In the genomic region with DNA sequence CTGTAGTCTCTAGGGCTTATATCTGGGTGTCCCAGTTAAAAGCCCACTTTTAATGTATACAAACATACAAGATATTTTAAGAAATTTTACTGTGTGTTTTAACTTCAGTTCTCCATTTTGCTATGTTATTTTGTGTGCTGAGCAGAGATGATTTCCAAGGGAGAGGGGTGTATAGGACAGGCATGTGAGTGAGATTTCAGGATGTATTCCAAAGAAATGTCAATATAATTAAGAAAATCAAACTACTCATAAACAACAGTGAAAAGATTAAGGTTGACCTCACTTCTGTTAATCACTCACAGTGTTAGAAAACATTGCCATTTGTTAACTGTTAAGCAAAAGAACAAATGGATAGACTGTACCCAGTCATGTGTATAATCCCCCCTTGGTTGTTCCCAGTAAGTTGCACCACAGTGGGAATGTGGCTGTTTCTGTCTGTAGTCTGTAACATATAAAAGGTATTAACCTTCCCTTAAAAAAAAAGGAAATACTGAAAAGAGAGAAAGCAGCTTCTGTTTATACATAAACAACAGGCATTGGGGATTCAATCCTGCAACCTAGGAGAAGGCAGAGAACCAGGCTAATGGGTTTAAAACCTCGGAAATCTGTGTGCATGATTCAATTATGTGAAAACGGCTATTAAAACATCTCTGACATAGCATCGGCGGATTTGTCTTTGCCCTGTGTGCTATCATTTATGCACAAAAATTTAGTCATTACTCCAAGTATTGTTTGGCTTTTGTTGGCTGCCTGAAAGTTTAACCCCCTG, we compare ENCODE assay signal across 18 mouse cellular contexts.
DNase-seq lines count a peak whose midpoint lies in the region; ATAC-seq lines count a peak whose summit lies in the region.
"Had no signal": no experiment of that assay in that cellular context is flagged by ENCODE, and none has a peak within 500 bp of the region (broad histone marks: within the 10 kb centered on the region; RNA-seq: fewer than 3 reads in every experiment).

No protein-coding gene starts in this region.

- H3K27me3 ChIP-seq in kidney, embryonic 16.5 days (ENCODE audit: insufficient read depth, low read length) = no peaks in the 10 kb centered on the region
- H3K27me3 ChIP-seq: CH12.LX had no signal

- H3K4me2 ChIP-seq in kidney, embryonic 16.5 days (replicated peaks; ENCODE audit: low read depth, low read length) = no peak overlapping the region
- H3K4me2 ChIP-seq: heart, embryonic 11.5 days had no signal

- no peaks in the 10 kb centered on the region for H3K9me3 ChIP-seq in kidney, embryonic 16.5 days (ENCODE audit: low read length)
- H3K9me3 ChIP-seq: limb, embryonic 10.5 days had no signal

- no peak overlapping the region for H3K9ac ChIP-seq in kidney, embryonic 16.5 days (replicated peaks; ENCODE audit: low read length)
- H3K9ac ChIP-seq: liver, postnatal 0 days had no signal

- H3K4me1 ChIP-seq in kidney, embryonic 16.5 days (ENCODE audit: insufficient read depth, low read length) = peaks cover 3% of the 10 kb centered on the region; the same call in 1 of the 2 replicates
- H3K4me1 ChIP-seq: limb, embryonic 10.5 days had no signal

- intact Hi-C loops in heart, postnatal 36 days (cut with DNase I) = no loop called here

- H3K36me3 ChIP-seq in kidney, embryonic 16.5 days (ENCODE audit: insufficient read depth, low read length) = no peaks in the 10 kb centered on the region
- H3K36me3 ChIP-seq: limb, embryonic 10.5 days had no signal

- peak; percentile 91 for ATAC-seq in kidney, embryonic 16.5 days (ENCODE audit: low FRiP score, low TSS enrichment)
- ATAC-seq: liver, postnatal 0 days had no signal

- H3K27ac ChIP-seq in kidney, embryonic 16.5 days (ENCODE audit: low read length) = peak overlapping the region; percentile 70
- H3K27ac ChIP-seq: limb, embryonic 10.5 days had no signal

- peak; percentile 62 for DNase-seq in heart, adult 11 months
- DNase-seq in heart, postnatal 36 days = no peak
- no peak for DNase-seq in kidney, adult 11 months
- DNase-seq in embryo, embryonic 9.5 days (ENCODE audit: extremely low spot score) = peak; percentile 8
- peak; percentile 15 for DNase-seq in kidney, postnatal 14 days
- DNase-seq in frontal cortex, postnatal 10 days (ENCODE audit: low spot score in 2 of 2) = no peak
- DNase-seq in cerebellum, adult 9-11 months = no peak
- DNase-seq: cerebellum, adult 2 months; heart, postnatal 10 days; layer of hippocampus, adult 9-11 months; liver, postnatal 0 days; lung, postnatal 14 days; right cerebral cortex, adult 18-20 months; thymus, postnatal 14 days had no signal

- no peak overlapping the region for H3K4me3 ChIP-seq in kidney, embryonic 16.5 days (ENCODE audit: low read length)
- H3K4me3 ChIP-seq: limb, embryonic 10.5 days had no signal

- WGBS in kidney, embryonic 16.5 days = 60% methylated on average over 4 of the region's 4 CpGs

Comparison
In these comparisons a context has a peak if more than half of its experiments do, and no peak if none do; other contexts are left out.
1. DNase-seq: peak in heart, adult 11 months (single experiment), embryo, embryonic 9.5 days (single experiment) and kidney, postnatal 14 days (single experiment); none in heart, postnatal 36 days (0 of 2), kidney, adult 11 months (single experiment), frontal cortex, postnatal 10 days (0 of 2) and cerebellum, adult 9-11 months (single experiment).